Comparison of ENCODE assay signal across 8 mouse cellular contexts in genomic region chr11:11788521-11788974, GRCm38 (mm10). TPM values are rescaled to one million over a fixed set of nuclear protein-coding genes. Genes with fewer than 3 reads are reported as not detected.
A peak's percentile ranks its signal among the peaks of the same experiment; 100 is the strongest.
DNase-seq lines count a peak whose midpoint lies in the region; ATAC-seq and TF ChIP-seq lines count a peak whose summit lies in the region.

No protein-coding gene starts in this region.

- peak; percentile 93 for ATAC-seq in embryonic facial prominence, embryonic 11.5 days (replicated peaks; ENCODE audit: insufficient number of reproducible peaks, low FRiP score, low TSS enrichment, low read depth)
- peak; percentile 97 for ATAC-seq in midbrain, embryonic 13.5 days

- no peaks in the 10 kb centered on the region for H3K9me3 ChIP-seq in embryonic facial prominence, embryonic 11.5 days (replicated peaks; ENCODE audit: control insufficient read depth, low read length)
- no peaks in the 10 kb centered on the region for H3K9me3 ChIP-seq in limb, embryonic 10.5 days (replicated peaks)
- no peaks in the 10 kb centered on the region for H3K9me3 ChIP-seq in midbrain, embryonic 13.5 days

- no peaks in the 10 kb centered on the region for H3K4me1 ChIP-seq in embryonic facial prominence, embryonic 11.5 days (ENCODE audit: control insufficient read depth, insufficient read depth, low read length)
- no peaks in the 10 kb centered on the region for H3K4me1 ChIP-seq in limb, embryonic 10.5 days
- no peaks in the 10 kb centered on the region for H3K4me1 ChIP-seq in midbrain, embryonic 13.5 days (replicated peaks)
- H3K4me1 ChIP-seq in small intestine, adult 2 months (ENCODE audit: control insufficient read depth, insufficient read depth, insufficient read length, low read length): no peaks in the 10 kb centered on the region; the same call in 1 of the 2 replicates

- no peak overlapping the region for H3K4me3 ChIP-seq in embryonic facial prominence, embryonic 11.5 days (ENCODE audit: low read depth, low read length)
- peak overlapping the region; percentile 25 for H3K4me3 ChIP-seq in limb, embryonic 10.5 days
- no peak overlapping the region for H3K4me3 ChIP-seq in midbrain, embryonic 13.5 days (replicated peaks)
- no peak overlapping the region for H3K4me3 ChIP-seq in small intestine, adult 2 months (ENCODE audit: low read depth, low read length)

- no peak overlapping the region for H3K9ac ChIP-seq in embryonic facial prominence, embryonic 11.5 days (replicated peaks; ENCODE audit: low read length)
- no peak overlapping the region for H3K9ac ChIP-seq in midbrain, embryonic 13.5 days (replicated peaks)

- WGBS in embryonic facial prominence, embryonic 11.5 days: 2% methylated on average over 8 of the region's 8 CpGs
- WGBS in limb, embryonic 10.5 days: under 1% methylated on average over 8 of the region's 8 CpGs
- under 1% methylated on average over 8 of the region's 8 CpGs for WGBS in midbrain, embryonic 13.5 days
- under 1% methylated on average over 8 of the region's 8 CpGs for WGBS in small intestine, adult 2 months

- H3K27ac ChIP-seq in embryonic facial prominence, embryonic 11.5 days (replicated peaks; ENCODE audit: low read depth, low read length): no peak overlapping the region
- no peak overlapping the region for H3K27ac ChIP-seq in limb, embryonic 10.5 days
- H3K27ac ChIP-seq in midbrain, embryonic 13.5 days: no peak overlapping the region
- no peak overlapping the region for H3K27ac ChIP-seq in small intestine, adult 2 months (ENCODE audit: insufficient read depth, low read depth, low read length)

- peak; percentile 84 for TF ChIP-seq CTCF in small intestine, adult 2 months (IDR thresholded peaks at IDR 0.05; ENCODE audit: extremely low read depth, insufficient read length, insufficient replicate concordance, low read depth, low read length)

- H3K27me3 ChIP-seq in embryonic facial prominence, embryonic 11.5 days (ENCODE audit: control insufficient read depth, insufficient read depth, low read length): no peaks in the 10 kb centered on the region
- no peaks in the 10 kb centered on the region for H3K27me3 ChIP-seq in limb, embryonic 10.5 days (ENCODE audit: low read depth, poor library complexity, severe bottlenecking)
- H3K27me3 ChIP-seq in midbrain, embryonic 13.5 days: no peaks in the 10 kb centered on the region
- H3K27me3 ChIP-seq in small intestine, adult 2 months (ENCODE audit: control insufficient read depth, insufficient read depth, low read length): no peaks in the 10 kb centered on the region

- no peak for TF ChIP-seq POLR2A in small intestine, adult 2 months (IDR thresholded peaks at IDR 0.05; ENCODE audit: low read depth, low read length)

- H3K36me3 ChIP-seq in embryonic facial prominence, embryonic 11.5 days (replicated peaks; ENCODE audit: control insufficient read depth, insufficient read depth, low read depth, low read length): no peaks in the 10 kb centered on the region
- H3K36me3 ChIP-seq in limb, embryonic 10.5 days: no peaks in the 10 kb centered on the region
- no peaks in the 10 kb centered on the region for H3K36me3 ChIP-seq in midbrain, embryonic 13.5 days
- no peaks in the 10 kb centered on the region for H3K36me3 ChIP-seq in small intestine, adult 2 months (ENCODE audit: control insufficient read depth, insufficient read depth, low read length)

- H3K4me2 ChIP-seq in embryonic facial prominence, embryonic 11.5 days (ENCODE audit: low read depth, low read length): no peak overlapping the region; the same call in 1 of the 2 replicates
- H3K4me2 ChIP-seq in midbrain, embryonic 13.5 days (replicated peaks): peak overlapping the region; percentile 34

- peak; percentile 53 for DNase-seq in 3134 (ENCODE audit: extremely low read depth, insufficient read length, low spot score)
- DNase-seq in adrenal gland, postnatal 14 days: peak; percentile 88
- DNase-seq in embryonic facial prominence, embryonic 11.5 days (ENCODE audit: low spot score): peak; percentile 92
- peak; percentile 94 for DNase-seq in heart, adult 11 months
- DNase-seq in kidney, adult 11 months: peak; percentile 76
- DNase-seq in limb, embryonic 10.5 days (ENCODE audit: low spot score): peak; percentile 87

RNA-seq across cellular contexts. Expression of gene Fignl1, which starts 20.2 kb away (rescaled TPM):
- total RNA-seq in adrenal gland, postnatal 14 days (2021): 8.0 and 9.2 TPM in 2 replicates
- 103 and 119 TPM in 2 replicates for polyA plus RNA-seq in embryonic facial prominence, embryonic 11.5 days (2014; fragmentation: Nextera tagmentation; extraction: Ambion mirVana)
- polyA plus RNA-seq in limb, embryonic 10.5 days (2016; fragmentation: Nextera tagmentation; extraction: Ambion mirVana): 101 and 110 TPM in 2 replicates
- 23.6 and 26.2 TPM in 2 replicates for polyA plus RNA-seq in midbrain, embryonic 13.5 days (2015; fragmentation: Nextera tagmentation; extraction: Ambion mirVana)
- 0.17 and 0.85 TPM in 2 replicates for polyA plus RNA-seq in small intestine, adult 2 months (2012; rRNA removed)

Comparison
In these comparisons a context has a peak if more than half of its experiments do, and no peak if none do; other contexts are left out.
1. RNA of gene Fignl1, which starts 20.2 kb away (polyA plus RNA-seq): 103 to 119 TPM in embryonic facial prominence, embryonic 11.5 days, 101 to 110 TPM in limb, embryonic 10.5 days and 23.6 to 26.2 TPM in midbrain, embryonic 13.5 days; 0.17 to 0.85 TPM in small intestine, adult 2 months; every median in the first group is over 10 times any median in the second.
2. Peak in every context shown above with its lines, with median percentiles within 50 percentile points of each other: DNase-seq.